Mouse (Mus musculus): Measurements from ENCODE around the gene Fezf2.

- TF ChIP-seq POLR2A (IDR thresholded peaks at IDR 0.05; ENCODE audit: borderline replicate concordance, extremely low read depth, insufficient read depth, insufficient read length, poor library complexity, severe bottlenecking) = no peak
- TF ChIP-seq CTCF (IDR thresholded peaks at IDR 0.05; ENCODE audit: borderline replicate concordance, extremely low read depth, insufficient read depth, insufficient read length) = no peak
Observed at GRCm38 (mm10) chr14:12344061-12344745, 3.8 kb downstream of the Fezf2 start.
